Mouse (Mus musculus): ENCODE data around the gene Vav2.

DNA sequence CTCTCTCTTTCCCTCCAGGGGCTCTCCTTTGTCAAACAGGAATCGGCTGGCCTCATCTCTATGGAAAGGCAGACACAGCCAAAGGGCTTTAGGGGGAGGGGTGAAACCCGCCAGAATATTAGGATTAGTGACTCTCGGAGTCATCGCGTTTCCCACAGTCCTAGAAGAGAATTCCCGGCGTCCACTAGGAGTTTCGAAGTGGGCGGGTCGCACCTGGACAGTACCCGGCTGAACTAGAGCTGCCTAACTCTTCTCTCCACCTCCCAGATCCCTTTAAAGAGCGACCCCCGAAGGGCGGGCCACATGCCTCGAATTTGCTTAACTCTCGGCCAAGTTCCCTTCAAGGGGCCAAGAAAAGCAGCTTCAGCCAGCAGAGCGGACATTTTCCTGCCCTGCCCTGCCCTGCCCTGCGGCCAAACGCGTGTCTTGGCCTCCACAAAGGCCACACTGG lies 1.6 kb downstream of the Vav2 start:
- no peak for TF ChIP-seq CTCF (IDR thresholded peaks at IDR 0.05; ENCODE audit: insufficient read depth, low read depth, low read length)
- no peak for TF ChIP-seq POLR2A (IDR thresholded peaks at IDR 0.05; ENCODE audit: insufficient read depth, low read depth, low read length)
